Mouse (Mus musculus) kidney, adult 2 months (tissue): ENCODE results near the gene Art1.

Experiments
- CTCF ChIP-seq: fragments of 200-500 bp; conservative IDR thresholded peaks from 2 replicates; pipeline ENCODE4 v1.5.1; 2011; ENCODE audit warnings: low read depth, mild to moderate bottlenecking, control low read depth, low read length, moderate library complexity, mixed read lengths; ENCODE audit not compliant: insufficient read depth, insufficient read length
- POLR2A ChIP-seq: fragments of 200-500 bp; IDR thresholded peaks from one replicate; pipeline ENCODE4 v1.6.1; 2011; ENCODE audit warnings: low read depth, low read length, control low read depth

DNA sequence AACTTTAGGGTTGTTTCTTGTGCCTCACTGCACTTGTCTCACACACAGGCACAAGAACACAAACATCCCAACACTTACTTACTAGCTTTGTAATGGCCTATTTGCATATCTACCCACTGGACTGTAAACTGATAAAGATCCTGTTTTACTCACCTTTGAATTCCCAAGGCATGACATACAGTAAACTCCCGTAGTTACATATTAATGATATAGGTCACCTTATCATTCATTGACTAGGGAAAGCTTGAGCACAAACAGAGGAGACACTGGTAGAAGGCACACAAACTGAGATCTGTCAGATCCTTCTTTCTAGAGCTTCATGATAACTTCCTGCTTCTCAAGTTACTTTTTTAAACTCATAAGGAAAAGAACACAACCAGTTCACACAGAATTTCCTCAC is 39.3 kb upstream of the Art1 start:
- no peak for TF ChIP-seq POLR2A
- no peak for TF ChIP-seq CTCF
